Mouse (Mus musculus) thymus, adult 18-20 months (tissue): ENCODE results near the gene Gstp2.
"Not testable (repeated sequence)": the region's sequence is repeated elsewhere in the genome, so short reads cannot be mapped to it uniquely, and the experiment has no call there.

Experiments
- DNase-seq, 2 experiments: peaks; one replicate each; pipeline ENCODE4 v3.0.0; 2022; ENCODE audit warnings: mixed read lengths in 2 of 2

Gstp2 gene

DNA sequence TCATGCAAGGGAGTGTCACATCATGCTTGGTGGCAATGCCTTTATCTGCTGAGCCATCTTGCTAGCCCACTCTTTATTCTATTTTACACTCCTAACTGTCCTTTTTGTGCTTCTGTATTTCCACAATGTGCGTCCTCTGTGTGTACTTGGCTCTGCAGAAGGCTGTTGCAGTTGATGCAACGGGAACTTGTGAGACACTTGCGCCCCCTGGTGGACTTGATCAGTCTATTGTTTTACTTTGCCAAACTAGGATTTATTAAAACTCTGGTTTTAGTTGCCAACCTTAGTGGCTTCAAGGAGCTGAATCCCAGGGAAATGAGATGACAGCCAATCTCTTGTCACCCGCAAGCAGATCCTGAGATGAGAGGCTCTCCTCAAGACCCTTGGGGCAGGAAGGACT, 2.0 kb upstream of the Gstp2 start:
- peak; percentile 40 to 47 for DNase-seq

DNA sequence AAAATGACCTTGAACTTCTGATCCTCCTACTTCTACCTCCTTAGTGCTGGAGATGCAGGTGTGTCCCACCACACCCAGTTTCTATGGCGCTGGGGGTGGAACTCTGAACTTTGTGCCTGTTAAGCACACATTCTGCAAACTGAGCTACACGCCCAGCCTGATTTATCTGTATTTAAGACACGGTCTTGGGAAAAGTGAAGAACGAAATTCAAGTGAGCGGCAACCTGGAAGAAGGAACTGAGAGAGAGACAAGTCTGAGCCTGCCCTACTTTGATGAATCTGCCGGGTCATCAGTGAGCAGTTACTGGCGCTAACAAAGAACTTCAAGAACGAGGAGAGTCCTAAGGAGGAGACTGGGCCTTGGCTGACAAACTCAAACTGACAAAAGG, 1.0 kb upstream of the Gstp2 start:
- DNase-seq, result no peak

DNA sequence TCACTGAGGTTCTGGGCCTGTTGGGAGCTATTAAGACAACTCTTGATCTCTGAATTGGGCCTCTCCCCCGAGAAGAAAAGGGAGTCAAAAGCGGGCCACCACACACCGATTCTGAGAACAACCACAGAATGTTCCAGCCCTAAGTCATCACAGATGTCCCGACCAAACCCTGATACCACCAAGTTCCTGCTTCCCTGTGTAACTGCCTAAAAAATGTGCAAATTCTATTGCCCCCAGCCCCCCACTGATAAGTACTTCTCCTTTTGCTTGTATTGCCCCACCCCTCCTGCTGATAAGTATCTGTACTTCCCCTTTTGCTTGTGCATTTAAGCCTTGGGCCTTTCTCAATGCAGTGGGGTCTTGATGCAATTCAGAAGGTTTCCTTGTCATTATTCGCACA, 1.7 kb downstream of the Gstp2 start:
- not testable (repeated sequence) for DNase-seq

DNA sequence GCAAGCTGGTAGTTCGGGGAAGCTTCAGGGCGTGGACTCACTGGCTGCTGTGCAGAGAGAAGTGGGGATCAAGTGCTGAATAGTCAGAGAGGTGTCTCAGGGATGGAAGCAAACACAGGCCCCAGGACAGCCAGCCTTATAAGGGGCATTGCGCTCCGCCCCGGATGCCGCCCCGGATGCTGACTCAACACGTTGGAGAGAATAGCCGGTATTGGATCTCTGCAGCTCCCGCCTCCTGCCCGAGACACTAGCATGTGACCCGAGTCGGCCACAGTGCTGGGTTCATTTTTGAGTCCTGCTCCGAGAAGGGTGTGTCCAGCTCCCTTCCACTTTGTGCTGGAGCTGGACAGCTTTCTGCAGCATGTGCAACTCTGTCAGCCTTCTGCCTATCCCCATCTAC, 3.7 kb downstream of the Gstp2 start:
- DNase-seq, result no peak

DNA sequence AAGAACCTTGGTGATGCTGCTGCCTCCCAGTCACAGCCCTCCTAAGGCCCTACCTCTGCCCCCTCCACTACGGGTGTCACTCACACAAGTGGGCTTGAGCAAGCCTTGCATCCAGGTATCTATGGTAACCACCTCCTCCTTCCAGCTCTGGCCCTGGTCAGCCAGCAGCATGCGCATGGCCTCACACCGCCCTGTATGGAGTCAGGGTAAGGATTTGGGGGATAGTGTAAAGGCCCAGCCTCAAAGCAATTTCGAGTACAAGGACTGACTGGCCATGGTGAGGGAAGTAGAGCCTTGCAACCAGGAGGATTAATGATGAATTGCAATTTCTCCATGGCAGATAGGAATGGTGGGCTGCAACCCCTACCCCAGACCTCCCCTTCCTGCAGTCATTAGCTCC, 4.3 kb downstream of the Gstp2 start:
- DNase-seq, result not testable (repeated sequence)

DNA sequence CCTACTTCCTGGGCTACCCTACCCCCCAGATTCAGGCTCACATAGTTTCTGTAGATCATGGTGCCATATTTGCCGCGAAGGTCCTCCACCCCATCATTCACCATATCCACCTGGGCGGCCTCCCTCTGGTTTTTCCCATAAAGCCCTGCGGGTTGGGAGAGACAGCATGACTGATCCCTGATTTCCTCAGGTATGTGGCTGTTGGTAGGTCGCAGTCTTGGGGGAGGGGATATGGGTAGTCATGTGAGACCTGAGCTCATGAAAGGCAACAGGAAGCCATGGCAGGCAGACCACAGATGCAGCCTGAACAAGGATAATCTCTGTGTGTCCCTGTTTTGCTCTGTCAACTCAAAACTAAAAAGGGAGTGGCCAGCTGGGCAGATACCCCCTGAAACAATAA, 4.9 kb downstream of the Gstp2 start:
- DNase-seq, result not testable (repeated sequence)

DNA sequence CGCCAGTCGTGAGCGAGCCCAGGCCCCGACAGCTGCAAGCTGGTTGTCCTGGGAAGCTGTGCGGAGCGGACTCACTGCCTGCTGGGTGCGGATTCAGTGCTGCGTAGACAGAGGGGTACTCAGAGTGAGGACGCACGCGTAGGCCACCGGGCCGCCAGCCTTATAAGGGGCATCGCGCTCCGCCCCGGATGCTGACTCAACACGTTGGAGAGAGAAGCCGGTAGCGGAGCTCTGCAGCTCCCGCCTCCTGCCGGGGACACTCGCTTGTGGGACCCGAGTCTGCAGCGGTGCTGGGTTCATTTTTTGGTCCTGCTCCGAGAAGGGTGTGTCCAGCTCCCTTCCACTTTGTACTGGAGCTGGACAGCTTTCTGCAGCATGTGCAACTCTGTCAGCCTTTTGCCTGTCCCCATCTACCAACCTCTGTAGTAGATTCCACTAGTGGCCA, 8.0 kb downstream of the Gstp2 start, which contains the start of gene Gstp1:
Gene Gstp1, minus strand, starts transcription at position 198 of the 445 bp plus-strand sequence.
- DNase-seq, result peak; percentile 80 to 84

DNA sequence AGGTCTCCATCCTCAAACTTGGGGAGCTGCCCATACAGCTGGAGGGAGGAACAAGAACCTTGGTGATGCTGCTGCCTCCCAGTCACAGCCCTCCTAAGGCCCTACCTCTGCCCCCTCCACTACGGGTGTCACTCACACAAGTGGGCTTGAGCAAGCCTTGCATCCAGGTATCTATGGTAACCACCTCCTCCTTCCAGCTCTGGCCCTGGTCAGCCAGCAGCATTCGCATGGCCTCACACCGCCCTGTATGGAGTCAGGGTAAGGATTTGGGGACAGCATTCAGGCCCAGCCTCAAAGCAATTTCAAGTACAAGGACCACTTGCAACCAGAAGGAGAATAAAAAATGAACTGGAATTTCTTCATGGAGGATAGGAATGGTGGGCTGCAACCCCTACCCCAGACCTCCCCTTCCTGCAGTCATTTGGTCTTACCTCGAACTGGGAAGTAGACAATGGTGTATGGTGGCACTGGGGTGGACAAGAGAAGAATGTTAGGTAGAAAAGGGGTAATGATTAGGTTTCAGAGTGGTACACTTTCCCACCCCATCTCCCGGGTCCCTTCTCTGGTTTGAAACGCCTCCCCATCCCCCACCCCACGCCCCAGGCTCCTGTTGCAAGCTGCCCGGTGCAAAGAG, 8.6 kb downstream of the Gstp2 start:
- not testable (repeated sequence) for DNase-seq

DNA sequence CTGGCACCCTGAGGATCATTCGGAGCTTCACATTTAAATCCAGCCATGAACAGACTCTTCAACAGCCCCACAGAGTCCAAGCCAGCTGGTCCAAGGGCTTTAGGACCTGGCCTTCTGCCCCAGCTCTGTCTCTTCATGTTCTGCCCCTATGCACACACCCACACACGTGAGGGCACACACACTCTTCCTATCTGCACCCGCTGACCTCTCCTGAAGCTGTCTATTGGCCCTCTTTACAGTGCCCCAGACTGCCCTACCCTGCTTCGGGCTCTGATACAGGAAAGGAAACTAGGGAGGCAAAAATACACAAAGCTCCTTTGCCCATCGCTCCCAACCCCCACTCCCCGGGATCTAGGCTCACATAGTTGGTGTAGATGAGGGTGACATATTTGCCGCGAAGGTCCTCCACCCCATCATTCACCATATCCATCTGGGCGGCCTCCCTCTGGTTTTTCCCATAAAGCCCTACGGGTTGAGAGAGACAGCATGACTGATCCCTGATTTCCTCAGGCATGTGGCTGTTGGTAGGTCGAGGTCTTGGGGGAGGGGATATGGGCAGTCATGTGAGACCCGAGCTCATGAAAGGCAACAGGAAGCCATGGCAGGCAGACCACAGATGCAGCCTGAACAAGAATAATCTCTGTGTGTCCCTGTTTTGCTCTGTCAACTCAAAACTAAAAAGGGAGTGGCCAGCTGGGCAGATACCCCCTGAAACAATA, 9.3 kb downstream of the Gstp2 start:
- DNase-seq, result no peak

DNA sequence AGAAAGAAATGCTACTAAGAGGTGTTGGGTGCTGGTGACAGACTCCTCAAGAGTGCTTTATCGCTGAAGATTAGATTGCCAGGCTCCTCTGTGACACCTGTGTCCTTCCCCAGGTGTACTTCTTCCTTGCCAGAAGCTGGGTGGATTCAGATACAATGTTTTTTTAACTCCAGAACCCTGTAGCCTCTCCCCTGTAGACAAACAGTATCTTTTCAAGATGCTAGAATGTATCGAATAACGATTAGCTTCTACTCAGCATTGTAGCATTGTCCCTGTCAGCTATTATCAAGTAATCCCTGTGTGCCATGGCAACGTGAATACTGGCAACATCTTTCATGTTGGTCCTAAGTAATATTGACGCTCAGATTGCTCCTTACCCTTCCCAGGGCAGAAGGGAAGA, 12.1 kb downstream of the Gstp2 start:
- no peak for DNase-seq

DNA sequence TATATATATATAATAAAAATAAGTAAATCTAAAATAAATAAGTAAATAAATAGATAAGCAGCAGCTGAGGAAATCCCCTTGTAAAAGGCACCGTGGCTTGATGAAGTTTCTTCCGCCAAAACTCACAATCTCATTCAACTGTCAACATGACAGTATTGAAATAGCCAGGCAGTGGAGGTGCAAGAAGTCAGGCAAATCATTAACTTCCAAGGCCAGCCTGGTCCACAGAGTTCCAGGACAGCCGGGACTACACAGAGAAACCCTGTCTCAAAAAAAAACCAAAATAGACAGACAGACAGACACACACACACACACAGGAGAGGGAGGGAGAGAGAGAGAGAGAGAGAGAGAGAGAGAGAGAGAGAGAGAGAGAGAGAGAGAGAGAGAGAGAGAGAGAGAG, 12.5 kb downstream of the Gstp2 start:
- no peak for DNase-seq

DNA sequence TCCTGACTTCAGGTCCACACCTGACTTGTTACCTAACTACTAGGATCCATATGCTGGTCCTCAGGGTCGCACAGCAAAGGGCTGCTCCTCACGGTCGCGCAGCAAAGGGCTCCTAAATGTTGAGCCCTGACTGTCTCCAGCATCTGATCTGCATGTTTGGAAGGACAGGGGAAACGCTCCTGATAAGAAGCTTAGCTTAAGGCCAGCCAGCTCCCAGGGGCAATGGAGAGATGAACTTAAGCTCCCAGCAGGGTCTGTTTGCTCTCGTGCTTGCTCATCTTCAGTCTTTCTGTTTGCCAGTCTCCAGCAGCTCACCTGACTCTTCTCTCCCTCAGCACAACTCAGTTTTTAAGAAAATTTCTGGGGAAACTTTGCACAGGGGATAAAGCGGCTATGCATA, 13.2 kb downstream of the Gstp2 start:
- DNase-seq, result no peak

DNA sequence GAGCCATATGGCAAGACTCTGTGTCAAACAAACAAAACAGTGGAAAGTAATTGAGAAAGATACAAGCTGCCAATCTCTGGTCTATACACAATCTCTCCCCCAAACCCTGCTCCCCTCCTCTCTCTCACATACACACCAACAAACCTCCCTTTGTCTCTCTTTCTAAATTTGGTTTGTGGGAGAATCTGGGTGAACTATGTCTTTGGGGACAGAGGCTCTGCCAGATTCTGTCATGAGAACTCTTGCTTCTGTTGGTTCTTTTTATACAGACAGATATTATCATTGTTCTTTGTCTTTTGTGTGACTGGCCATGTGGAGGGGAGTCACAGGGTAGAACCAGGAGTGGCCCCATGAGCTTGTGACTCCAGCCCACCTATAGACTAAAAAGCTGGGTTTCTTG, 18.2 kb downstream of the Gstp2 start:
- no peak for DNase-seq

DNA sequence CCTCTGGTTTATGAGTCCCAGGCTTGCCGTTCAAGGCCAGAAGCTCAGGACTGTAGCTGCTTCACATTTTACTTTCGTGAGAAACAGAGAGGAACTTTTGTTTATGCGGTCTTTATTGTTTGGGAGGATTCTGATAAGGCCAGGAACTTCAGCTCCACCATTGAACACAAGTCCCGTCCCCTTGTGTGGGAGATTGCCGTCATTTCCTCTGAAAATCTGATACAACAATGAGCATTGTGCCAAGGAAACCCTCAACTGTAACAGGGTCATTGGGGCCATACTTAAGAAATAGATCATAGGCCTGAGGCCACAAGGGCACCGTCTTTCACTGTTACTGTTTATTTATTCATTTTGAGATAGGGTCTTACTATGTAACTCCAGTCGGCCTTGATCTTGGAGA, 22.6 kb downstream of the Gstp2 start:
- DNase-seq, result no peak

DNA sequence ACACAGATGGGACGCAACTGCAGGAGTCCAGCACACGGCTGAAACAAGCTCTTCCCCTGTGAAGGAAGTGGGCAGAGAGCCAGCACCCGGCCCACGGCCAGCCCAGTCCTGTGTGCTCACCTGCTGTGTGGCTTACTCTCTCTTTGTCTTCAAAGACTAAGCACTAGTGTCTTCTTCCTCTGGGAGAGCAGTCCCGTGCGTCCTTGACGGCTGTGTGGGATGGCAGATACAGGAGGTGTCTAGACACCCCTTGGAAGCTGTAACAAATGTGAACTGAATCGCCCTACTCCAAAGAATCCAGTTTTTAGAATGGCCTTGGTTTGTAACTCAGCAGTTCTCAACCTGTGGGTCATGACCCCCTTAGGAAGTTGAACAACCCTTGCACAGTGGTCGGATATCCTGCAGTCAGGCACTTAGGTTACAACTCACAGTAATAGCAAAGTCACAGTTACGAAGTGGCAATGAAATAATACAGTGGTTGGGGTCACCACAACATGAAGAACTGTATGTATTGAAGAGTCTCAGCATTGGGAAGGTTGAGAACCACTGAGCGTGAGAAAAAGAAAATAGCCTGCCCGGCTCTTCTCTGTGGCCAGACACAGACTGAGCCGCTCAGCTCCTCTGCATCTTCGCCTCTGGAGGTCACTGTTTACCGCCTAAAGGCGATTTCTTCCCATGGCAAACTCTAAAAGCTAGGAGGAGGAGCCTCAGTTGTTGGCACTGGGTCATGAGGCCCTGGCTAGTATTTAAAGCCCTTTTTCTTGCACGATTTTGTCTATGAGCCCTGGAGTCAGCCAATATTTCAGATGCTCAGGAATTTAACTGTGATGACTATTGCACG, 26.9 kb downstream of the Gstp2 start:
- no peak for DNase-seq

DNA sequence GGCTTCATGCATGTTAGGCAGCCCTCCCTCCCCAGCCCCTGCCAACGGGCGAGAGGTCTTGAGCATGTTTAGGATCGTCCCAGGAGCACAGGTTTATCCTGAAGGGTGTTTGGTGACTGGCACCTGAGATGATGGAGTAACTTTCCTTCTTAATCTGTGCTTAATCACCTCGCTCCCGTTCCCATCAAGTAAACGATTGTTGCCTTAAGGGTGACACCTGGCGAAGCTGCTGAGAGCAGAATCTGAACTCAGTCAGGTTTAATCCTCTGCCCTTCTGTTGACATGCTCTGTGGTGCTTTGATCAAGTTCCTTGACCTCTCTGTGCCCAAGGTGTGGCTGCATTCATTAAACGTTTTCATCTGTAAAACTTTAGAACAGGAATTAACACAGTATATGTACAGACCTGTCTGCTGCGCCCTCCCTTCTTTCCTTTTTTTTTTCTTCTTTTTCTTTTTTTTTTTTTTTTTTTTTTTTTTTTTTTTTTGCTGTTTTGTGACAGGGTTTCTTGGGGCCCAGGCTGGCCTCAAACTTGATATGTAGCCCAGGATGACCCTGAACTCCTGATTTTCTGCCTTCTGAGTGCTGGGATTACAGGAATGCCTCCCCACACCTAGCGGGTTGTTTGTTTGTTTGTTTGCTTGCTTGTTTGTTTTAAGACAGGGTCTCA, 27.8 kb downstream of the Gstp2 start:
- no peak for DNase-seq

DNA sequence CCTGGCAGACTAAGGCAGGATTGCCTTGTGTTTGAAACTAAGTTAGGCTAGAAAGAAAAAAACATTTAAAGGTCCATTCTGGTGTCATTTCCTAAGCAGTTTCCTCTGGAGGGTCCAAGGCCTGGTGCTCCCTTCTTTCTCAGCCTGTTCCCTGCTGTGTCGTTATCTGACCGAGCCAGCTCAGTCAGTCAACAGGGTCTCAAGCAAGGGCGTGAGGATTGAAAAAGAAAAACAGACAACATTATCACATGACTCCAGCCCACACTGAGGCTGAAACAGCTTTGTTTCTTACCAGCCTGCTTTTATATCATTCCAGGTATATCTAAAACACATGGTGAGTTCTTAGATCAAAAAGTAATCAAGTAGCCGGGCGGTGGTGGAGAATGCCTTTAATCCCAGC, 30.2 kb downstream of the Gstp2 start:
- no peak for DNase-seq

DNA sequence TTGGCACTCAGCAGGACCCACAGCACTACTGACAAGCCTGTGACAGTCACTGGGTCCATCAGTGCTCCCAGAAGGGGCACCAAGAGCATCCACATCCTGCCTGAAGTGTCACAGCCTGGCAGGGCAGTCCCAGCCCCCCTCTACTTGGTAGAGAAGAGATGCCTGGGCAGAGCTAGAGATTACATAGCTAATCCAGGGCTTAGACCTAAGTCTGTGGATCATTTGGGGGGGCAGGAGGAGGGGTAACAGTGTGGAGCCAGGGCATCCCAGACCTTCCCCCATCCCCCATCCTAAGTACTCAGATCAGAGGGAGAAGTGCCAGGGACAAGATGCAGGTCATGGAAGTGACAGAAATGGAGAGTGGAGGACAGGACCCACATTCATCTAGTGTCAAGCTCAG, 31.0 kb downstream of the Gstp2 start:
- no peak for DNase-seq

DNA sequence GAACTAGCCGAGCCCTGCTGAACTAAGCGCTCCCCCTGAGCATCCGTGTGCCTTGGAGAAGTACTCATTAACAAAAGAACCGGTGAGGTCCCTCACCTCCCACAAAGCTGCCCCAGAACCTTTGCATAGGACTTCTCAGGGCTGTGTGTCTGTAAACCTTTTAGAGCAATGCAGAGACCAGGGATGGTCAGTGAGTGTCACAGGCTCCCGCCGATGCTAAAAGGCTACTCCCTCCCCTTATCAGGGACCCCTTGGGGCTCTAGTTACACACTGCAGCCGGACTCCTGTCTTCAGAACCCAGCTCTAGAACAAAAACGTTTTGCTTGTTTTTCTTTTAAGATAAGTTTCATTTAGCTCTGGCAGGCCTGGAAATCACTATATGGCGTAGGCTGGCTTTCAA, 32.8 kb downstream of the Gstp2 start:
- no peak for DNase-seq

DNA sequence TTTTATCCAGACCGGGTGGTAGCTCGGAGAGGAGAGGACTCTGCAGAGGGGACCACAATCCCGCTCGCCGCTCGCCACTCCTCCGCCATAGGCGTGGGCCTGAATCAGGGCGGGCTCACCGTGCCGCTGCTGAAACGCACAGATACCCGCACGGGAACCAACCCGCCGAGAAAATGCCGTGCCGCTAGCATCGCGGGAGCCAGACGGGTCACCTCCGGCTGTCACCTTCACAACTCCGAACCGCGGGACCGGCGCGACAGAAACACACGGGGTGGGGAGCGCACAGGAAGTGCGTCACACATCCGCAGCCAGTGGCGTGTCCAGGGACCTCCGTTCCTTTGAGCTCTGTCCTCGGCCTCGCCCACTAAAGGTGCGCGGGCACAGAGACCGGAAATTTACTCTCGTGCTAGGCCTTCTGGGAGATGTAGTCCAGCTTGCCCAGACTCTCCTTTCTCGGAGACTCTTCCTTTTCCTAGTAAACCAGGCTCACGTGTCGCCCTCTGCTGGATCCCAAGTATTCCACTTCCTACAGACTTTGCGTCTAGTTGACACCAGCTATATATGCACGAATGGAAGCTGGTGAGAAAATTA, 33.3 kb downstream of the Gstp2 start, which contains the start of gene Ndufv1:
Gene Ndufv1, minus strand, starts transcription at position 375 of the 591 bp plus-strand sequence.
- peak; percentile 96 to 98 for DNase-seq

DNA sequence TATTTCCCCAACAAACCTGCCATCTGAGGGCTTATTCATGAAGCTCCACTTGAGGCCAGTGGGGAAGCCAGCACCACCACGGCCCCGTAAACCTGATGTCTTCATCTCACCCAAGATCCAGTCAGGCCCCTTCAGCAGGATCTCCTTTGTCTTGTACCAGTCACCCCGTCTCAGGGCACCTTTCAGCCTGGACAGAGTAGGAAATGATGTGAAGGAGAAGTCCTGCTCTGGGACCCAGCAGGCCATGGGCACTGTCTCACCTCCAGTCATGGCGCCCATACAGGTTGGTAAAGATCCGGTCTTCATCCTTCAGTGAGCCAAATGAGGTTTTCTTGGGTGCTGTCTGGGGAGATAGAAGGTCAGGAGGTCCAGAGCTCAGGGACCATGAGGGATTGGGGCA, 34.7 kb downstream of the Gstp2 start:
- no peak for DNase-seq

DNA sequence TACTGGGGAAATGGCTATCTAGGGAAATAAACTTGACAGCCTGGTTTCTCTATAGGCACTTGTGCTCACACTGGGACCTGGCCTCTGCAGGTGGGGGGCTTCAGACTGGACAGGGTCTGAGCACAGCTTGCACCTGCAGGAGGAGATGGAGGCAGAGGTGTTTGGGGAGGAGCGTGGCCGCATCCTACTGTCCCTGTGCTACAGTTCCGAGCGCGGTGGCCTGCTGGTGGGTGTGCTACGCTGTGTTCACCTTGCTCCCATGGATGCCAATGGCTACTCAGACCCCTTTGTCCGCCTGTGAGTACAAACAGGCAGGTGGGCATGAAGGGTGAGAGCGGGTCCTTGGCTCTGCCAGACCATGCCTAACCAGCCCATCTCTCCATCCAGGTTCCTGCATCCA, 39.9 kb downstream of the Gstp2 start:
- no peak for DNase-seq

DNA sequence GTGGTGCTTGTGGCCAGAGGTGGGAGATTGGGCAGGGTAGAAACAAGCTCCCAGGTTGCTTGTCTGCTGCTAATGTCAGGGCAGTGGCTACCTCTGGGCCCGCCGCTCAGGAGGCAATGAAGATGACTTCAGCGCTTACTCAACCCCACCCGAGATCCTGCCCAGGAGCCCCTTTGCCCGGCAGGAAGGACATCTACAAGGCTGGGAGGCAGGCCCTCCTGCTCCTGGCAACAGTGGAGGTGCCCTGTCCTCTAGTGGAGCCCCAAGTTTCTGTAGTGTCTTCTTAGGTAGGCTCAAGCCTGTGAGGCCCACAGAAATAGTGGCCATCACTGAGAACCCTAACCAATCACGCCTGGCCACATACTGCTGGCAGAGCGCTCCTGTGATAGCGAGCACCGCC, 40.7 kb downstream of the Gstp2 start:
- DNase-seq, result no peak
